Mouse (Mus musculus) limb, embryonic 13.5 days (tissue): ENCODE data around the gene Syn3. TPM values are rescaled to one million over a fixed set of nuclear protein-coding genes. Genes with fewer than 3 reads are reported as not detected.
"Not testable (repeated sequence)": the region's sequence is repeated elsewhere in the genome, so short reads cannot be mapped to it uniquely, and the experiment has no call there.

Experiments used
- ATAC-seq: fragments of 200-750 bp; cut with Nextera tagmentation; 2 replicates; pipeline ENCODE4 v1.8.0; 2017; ENCODE audit warnings: low read depth, moderate number of reproducible peaks, moderate TSS enrichment; ENCODE audit not compliant: low FRiP score
- H3K27ac ChIP-seq: fragments of 300-500 bp; sonication (generic); 2 replicates; pipeline ENCODE4 v1.5.1; 2015; ENCODE audit warnings: inconsistent platforms, mild to moderate bottlenecking, moderate library complexity
- H3K27me3 ChIP-seq: fragments of 300-500 bp; sonication (generic); 2 replicates; pipeline ENCODE4 v1.6.1; 2015; ENCODE audit warnings: mild to moderate bottlenecking, inconsistent platforms
- H3K36me3 ChIP-seq: fragments of 300-500 bp; sonication (generic); 2 replicates; pipeline ENCODE4 v1.6.1; 2015; ENCODE audit warnings: inconsistent platforms, mild to moderate bottlenecking, moderate library complexity
- H3K4me1 ChIP-seq: fragments of 300-500 bp; sonication (generic); 2 replicates; pipeline ENCODE4 v1.6.1; 2015; ENCODE audit warnings: inconsistent platforms
- H3K4me2 ChIP-seq: fragments of 300-500 bp; sonication (generic); replicated peaks from 2 replicates; pipeline ENCODE4 v1.6.1; 2015; ENCODE audit warnings: inconsistent platforms, mild to moderate bottlenecking, moderate library complexity
- H3K4me3 ChIP-seq: fragments of 300-500 bp; sonication (generic); 2 replicates; pipeline ENCODE4 v1.5.1; 2015; ENCODE audit warnings: moderate library complexity, mild to moderate bottlenecking, inconsistent platforms
- H3K9ac ChIP-seq: fragments of 300-500 bp; sonication (generic); 2 replicates; pipeline ENCODE4 v1.6.1; 2015; ENCODE audit warnings: mild to moderate bottlenecking, inconsistent platforms
- H3K9me3 ChIP-seq: fragments of 300-500 bp; sonication (generic); 2 replicates; pipeline ENCODE4 v1.6.1; 2016; ENCODE audit warnings: inconsistent platforms
- WGBS: fragments of 180-500 bp; shearing (Covaris S2); methylation state at CpG from one replicate; pipeline ENCODE4 v1.1.7; 2015; 5-methylcytosine and 5-hydroxymethylcytosine counted together
- polyA plus RNA-seq: library from polyadenylated mRNA; unstranded; fragments of >200 nt; fragmentation: Nextera tagmentation; extraction: Ambion mirVana; gene quantifications from 2 replicates; pipeline ENCODE4 v1.2.1, GENCODE M21; 2015

The Syn3 gene
- 2.9 and 3.1 TPM in 2 replicates for polyA plus RNA-seq

GRCm38 (mm10) chr10:86498673-86499391, at the start of gene Syn3:
TSS of gene Syn3 (minus strand) at chr10:86498896.
- no peaks in the 10 kb centered on the region for H3K9me3 ChIP-seq
- peak within 1 kb of the TSS; percentile 75 for H3K9ac ChIP-seq
- peak; percentile 98 for ATAC-seq
- H3K27ac ChIP-seq = peak within 1 kb of the TSS; percentile 29; the same call in 1 of the 2 replicates
- WGBS = 0% methylated on average over 21 of the region's 21 CpGs
- H3K4me1 ChIP-seq = peaks cover 13% of the 10 kb centered on the region
- no peaks in the 10 kb centered on the region for H3K27me3 ChIP-seq
- peak within 1 kb of the TSS; percentile 89 for H3K4me2 ChIP-seq
- H3K4me3 ChIP-seq = peak within 1 kb of the TSS; percentile 56
- no peaks in the 10 kb centered on the region for H3K36me3 ChIP-seq

- not testable (repeated sequence) for H3K4me2 ChIP-seq, H3K4me1 ChIP-seq, H3K27me3 ChIP-seq, ATAC-seq, H3K9me3 ChIP-seq, H3K4me3 ChIP-seq, H3K27ac ChIP-seq, H3K9ac ChIP-seq, H3K36me3 ChIP-seq
- WGBS = 88% methylated on average over 4 of the region's 5 CpGs
Observed at GRCm38 (mm10) chr10:86526357-86526874, 27.7 kb upstream of the Syn3 start.

GRCm38 (mm10) chr10:86513801-86514200, 15.1 kb upstream of the Syn3 start:
- Histone ChIP-seq H3K27me3 (no peaks in the 10 kb centered on the region), H3K4me1 (no peaks in the 10 kb centered on the region), H3K9me3 (no peaks in the 10 kb centered on the region), H3K9ac (no peak overlapping the region), H3K27ac (no peak overlapping the region), H3K36me3 (no peaks in the 10 kb centered on the region), H3K4me3 (no peak overlapping the region), H3K4me2 (no peak overlapping the region)
- no peak for ATAC-seq
- 90% methylated on average over 4 of the region's 4 CpGs for WGBS

GRCm38 (mm10) chr10:86510941-86511340, 12.2 kb upstream of the Syn3 start:
- no peak for ATAC-seq
- no peak overlapping the region for H3K4me2 ChIP-seq
- H3K9me3 ChIP-seq = no peaks in the 10 kb centered on the region
- H3K9ac ChIP-seq = no peak overlapping the region
- no peaks in the 10 kb centered on the region for H3K4me1 ChIP-seq
- H3K27ac ChIP-seq = no peak overlapping the region
- H3K4me3 ChIP-seq = no peak overlapping the region
- no peaks in the 10 kb centered on the region for H3K36me3 ChIP-seq
- no peaks in the 10 kb centered on the region for H3K27me3 ChIP-seq

GRCm38 (mm10) chr10:86502063-86502462, 3.4 kb upstream of the Syn3 start:
- H3K9ac ChIP-seq = no peak overlapping the region
- peaks cover 13% of the 10 kb centered on the region for H3K4me1 ChIP-seq
- H3K4me2 ChIP-seq = no peak overlapping the region
- 79% methylated on average over 2 of the region's 2 CpGs for WGBS
- H3K36me3 ChIP-seq = no peaks in the 10 kb centered on the region
- no peaks in the 10 kb centered on the region for H3K9me3 ChIP-seq
- ATAC-seq = no peak
- no peak overlapping the region for H3K27ac ChIP-seq
- no peaks in the 10 kb centered on the region for H3K27me3 ChIP-seq
- no peak overlapping the region for H3K4me3 ChIP-seq

GRCm38 (mm10) chr10:86498051-86498672, 534 bp downstream of the Syn3 start:
- ATAC-seq = peak; percentile 71
- Histone ChIP-seq H3K4me3 (peak overlapping the region; percentile 56), H3K4me1 (peaks cover 13% of the 10 kb centered on the region), H3K27ac (peak overlapping the region; percentile 29; the same call in 1 of the 2 replicates), H3K36me3 (no peaks in the 10 kb centered on the region), H3K27me3 (no peaks in the 10 kb centered on the region), H3K9ac (peak overlapping the region; percentile 75), H3K9me3 (no peaks in the 10 kb centered on the region), H3K4me2 (peak overlapping the region; percentile 89)
- WGBS = 3% methylated on average over 12 of the region's 12 CpGs

GRCm38 (mm10) chr10:86495851-86496250, 2.8 kb downstream of the Syn3 start:
- Histone ChIP-seq H3K9ac (no peak overlapping the region), H3K27ac (no peak overlapping the region)
- ATAC-seq = no peak

GRCm38 (mm10) chr10:86493140-86493539, 5.6 kb downstream of the Syn3 start:
- H3K4me2 ChIP-seq = no peak overlapping the region
- H3K4me1 ChIP-seq = peaks cover 16% of the 10 kb centered on the region
- WGBS = 58% methylated on average over 5 of the region's 5 CpGs
- H3K27ac ChIP-seq = no peak overlapping the region
- no peak overlapping the region for H3K4me3 ChIP-seq
- ATAC-seq = no peak
- no peaks in the 10 kb centered on the region for H3K27me3 ChIP-seq
- H3K36me3 ChIP-seq = no peaks in the 10 kb centered on the region
- no peak overlapping the region for H3K9ac ChIP-seq
- no peaks in the 10 kb centered on the region for H3K9me3 ChIP-seq

More at GRCm38 (mm10) chr10:86495851-86496250, 2.8 kb downstream of the Syn3 start:
- Histone ChIP-seq H3K27me3 (no peaks in the 10 kb centered on the region), H3K9me3 (no peaks in the 10 kb centered on the region), H3K4me1 (peaks cover 20% of the 10 kb centered on the region), H3K4me2 (no peak overlapping the region), H3K4me3 (no peak overlapping the region), H3K36me3 (no peaks in the 10 kb centered on the region)
- 80% methylated on average over 2 of the region's 2 CpGs for WGBS

GRCm38 (mm10) chr10:86492089-86492907, 6.4 kb downstream of the Syn3 start:
- no peaks in the 10 kb centered on the region for H3K27me3 ChIP-seq
- peak overlapping the region; percentile 20; the same call in 1 of the 2 replicates for H3K4me3 ChIP-seq
- H3K27ac ChIP-seq = no peak overlapping the region
- peaks cover 7% of the 10 kb centered on the region for H3K4me1 ChIP-seq
- WGBS = 41% methylated on average over 2 of the region's 2 CpGs
- H3K4me2 ChIP-seq = peak overlapping the region; percentile 52
- H3K36me3 ChIP-seq = no peaks in the 10 kb centered on the region
- H3K9me3 ChIP-seq = no peaks in the 10 kb centered on the region
- H3K9ac ChIP-seq = no peak overlapping the region
- ATAC-seq = peak; percentile 83

GRCm38 (mm10) chr10:86491316-86492088, 7.2 kb downstream of the Syn3 start:
- H3K9ac ChIP-seq = 0 out of 2 replicates have a peak overlapping the region, but pooled peaks have one; percentile 43
- no peaks in the 10 kb centered on the region for H3K36me3 ChIP-seq
- no peaks in the 10 kb centered on the region for H3K27me3 ChIP-seq
- peak; percentile 85 for ATAC-seq
- 21% methylated on average over 3 of the region's 3 CpGs for WGBS
- no peaks in the 10 kb centered on the region for H3K9me3 ChIP-seq
- H3K4me3 ChIP-seq = peak overlapping the region; percentile 20; the same call in 1 of the 2 replicates
- peaks cover 7% of the 10 kb centered on the region for H3K4me1 ChIP-seq
- H3K27ac ChIP-seq = no peak overlapping the region; the same call in 1 of the 2 replicates
- H3K4me2 ChIP-seq = peak overlapping the region; percentile 52

- 86% methylated on average over 5 of the region's 5 CpGs for WGBS
- no peaks in the 10 kb centered on the region for H3K9me3 ChIP-seq
- H3K27ac ChIP-seq = no peak overlapping the region
- H3K4me2 ChIP-seq = no peak overlapping the region
- H3K27me3 ChIP-seq = no peaks in the 10 kb centered on the region
- ATAC-seq = no peak
- H3K9ac ChIP-seq = no peak overlapping the region
- H3K36me3 ChIP-seq = no peaks in the 10 kb centered on the region
- H3K4me1 ChIP-seq = peaks cover 7% of the 10 kb centered on the region
- H3K4me3 ChIP-seq = no peak overlapping the region
Observed at GRCm38 (mm10) chr10:86488544-86488943, 10.2 kb downstream of the Syn3 start.
